Mouse (Mus musculus): ENCODE measurements around the gene Btbd35f23.
"Not testable (repeated sequence)": the region's sequence is repeated elsewhere in the genome, so short reads cannot be mapped to it uniquely, and the experiment has no call there.

Gene Btbd35f23

DNA sequence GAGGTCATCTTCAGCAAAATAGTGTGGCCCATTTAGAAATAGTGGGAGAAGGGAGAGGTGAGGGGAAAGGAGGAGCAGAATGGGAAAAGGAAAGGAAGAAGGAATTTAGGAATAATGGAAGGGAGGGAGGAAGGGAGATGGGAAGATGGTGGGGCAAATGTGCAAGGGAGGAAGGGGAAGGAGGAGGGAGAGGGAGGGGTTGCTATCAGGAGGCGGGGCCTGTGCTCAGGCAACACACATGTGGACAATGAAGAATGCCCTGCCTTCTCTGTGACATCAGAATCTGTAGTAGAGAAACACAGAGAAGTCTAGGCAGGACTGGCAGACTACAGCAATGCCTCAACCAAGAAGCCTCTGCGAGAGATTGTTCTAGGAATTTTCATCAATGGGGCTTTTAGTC is at the start of gene Btbd35f23:
Gene Btbd35f23, plus strand, starts transcription at position 301 of the 400 bp plus-strand sequence.
- ATAC-seq (ENCODE audit: low TSS enrichment): not testable (repeated sequence)
